Mouse (Mus musculus) bone marrow, adult 2 months (tissue): Measurements from ENCODE around the gene Gm15737.

Experiments
- CTCF ChIP-seq: fragments of 200-500 bp; IDR thresholded peaks from 2 replicates; pipeline ENCODE4 v1.5.1; 2011; ENCODE audit warnings: low read length, control low read depth; ENCODE audit not compliant: control insufficient read depth, insufficient read depth
- POLR2A ChIP-seq: fragments of 200-500 bp; IDR thresholded peaks from 2 replicates; pipeline ENCODE4 v1.6.1; 2011; ENCODE audit warnings: low read depth, mild to moderate bottlenecking, control low read depth, low read length, borderline replicate concordance; ENCODE audit not compliant: control insufficient read depth

GRCm38 (mm10) chr6:92905922-92906321 is 36.8 kb downstream of the Gm15737 start:
- no peak for TF ChIP-seq CTCF
- no peak for TF ChIP-seq POLR2A
